ENCODE assay signal across 10 mouse cellular contexts in the genomic region with DNA sequence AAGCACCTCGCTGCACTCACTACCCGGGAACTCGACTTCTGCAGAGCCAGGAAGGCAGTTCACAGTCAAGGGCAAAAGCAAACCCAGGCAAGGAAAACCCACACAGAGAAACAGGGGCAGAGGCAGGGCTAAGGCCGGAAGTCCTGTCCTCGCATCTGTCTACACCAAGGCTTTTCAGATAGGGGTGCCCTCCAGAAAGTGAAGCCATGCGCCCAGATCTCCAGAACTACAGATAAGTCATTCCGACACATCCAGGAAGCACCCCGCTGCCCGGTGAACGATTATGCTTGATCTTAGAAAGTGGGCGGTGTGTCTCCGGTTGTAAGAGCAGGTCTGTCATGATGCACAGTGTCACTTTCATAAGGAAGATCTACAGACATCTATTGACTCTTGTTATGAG.
DNase-seq lines count a peak whose midpoint lies in the region; ATAC-seq lines count a peak whose summit lies in the region.
"Had no signal": no experiment of that assay in that cellular context is flagged by ENCODE, and none has a peak within 500 bp of the region (broad histone marks: within the 10 kb centered on the region; RNA-seq: fewer than 3 reads in every experiment).

No protein-coding gene starts in this region.

- peak overlapping the region; percentile 58; the same call in 1 of the 2 replicates for H3K9ac ChIP-seq in heart, embryonic 11.5 days (ENCODE audit: low read depth, low read length)
- no peak overlapping the region for H3K9ac ChIP-seq in neural tube, embryonic 11.5 days (ENCODE audit: low read length)
- no peak overlapping the region for H3K9ac ChIP-seq in stomach, embryonic 14.5 days (replicated peaks; ENCODE audit: low read depth, low read length)
- H3K9ac ChIP-seq: embryonic facial prominence, embryonic 15.5 days; liver, embryonic 14.5 days had no signal

- H3K27me3 ChIP-seq in heart, embryonic 11.5 days (ENCODE audit: control insufficient read depth, insufficient read depth, low read length), result no peaks in the 10 kb centered on the region
- no peaks in the 10 kb centered on the region for H3K27me3 ChIP-seq in neural tube, embryonic 11.5 days (ENCODE audit: control insufficient read depth, insufficient read depth, low read length)
- H3K27me3 ChIP-seq in stomach, embryonic 14.5 days (ENCODE audit: control insufficient read depth, insufficient read depth, low read length), result no peaks in the 10 kb centered on the region
- H3K27me3 ChIP-seq: embryonic facial prominence, embryonic 15.5 days had no signal

- peaks cover 10% of the 10 kb centered on the region; the same call in 1 of the 2 replicates for H3K4me1 ChIP-seq in heart, embryonic 11.5 days (ENCODE audit: control insufficient read depth, insufficient read depth, low read length)
- H3K4me1 ChIP-seq in neural tube, embryonic 11.5 days (ENCODE audit: control insufficient read depth, insufficient read depth, low read length), result no peaks in the 10 kb centered on the region
- H3K4me1 ChIP-seq in stomach, embryonic 14.5 days (ENCODE audit: control insufficient read depth, insufficient read depth, low read length), result 0 out of 2 replicates have a peak, but pooled peaks cover 3% of the 10 kb centered on the region

- DNase-seq in heart, adult 18-20 months, result no peak
- no peak for DNase-seq in neural tube, embryonic 11.5 days (ENCODE audit: low spot score)
- DNase-seq in neural tube, embryonic 10.5 days (ENCODE audit: extremely low spot score, low spot score), result no peak
- no peak for DNase-seq in embryo, embryonic 10 days (ENCODE audit: low spot score)
- DNase-seq in kidney, postnatal 10 days, result no peak

- 0 out of 2 replicates have a peak overlapping the region, but pooled peaks have one; percentile 14 for H3K4me3 ChIP-seq in heart, embryonic 11.5 days (ENCODE audit: low read depth, low read length)
- H3K4me3 ChIP-seq in neural tube, embryonic 11.5 days (ENCODE audit: low read depth, low read length), result no peak overlapping the region
- no peak overlapping the region; the same call in 1 of the 2 replicates for H3K4me3 ChIP-seq in stomach, embryonic 14.5 days (ENCODE audit: low read depth, low read length)

- 43% methylated on average over 12 of the region's 12 CpGs for WGBS in heart, embryonic 11.5 days (ENCODE audit: insufficient replicate concordance)
- 69% methylated on average over 12 of the region's 12 CpGs for WGBS in neural tube, embryonic 11.5 days
- WGBS in stomach, embryonic 14.5 days, result 67% methylated on average over 12 of the region's 12 CpGs

- H3K27ac ChIP-seq in heart, embryonic 11.5 days (ENCODE audit: low read depth, low read length), result peak overlapping the region; percentile 50; the same call in 1 of the 2 replicates
- H3K27ac ChIP-seq in neural tube, embryonic 11.5 days (ENCODE audit: low read depth, low read length), result no peak overlapping the region
- no peak overlapping the region for H3K27ac ChIP-seq in stomach, embryonic 14.5 days (ENCODE audit: low read length)
- H3K27ac ChIP-seq: embryonic facial prominence, embryonic 15.5 days; liver, embryonic 14.5 days had no signal

- H3K9me3 ChIP-seq in heart, embryonic 11.5 days (replicated peaks; ENCODE audit: control insufficient read depth, low read length), result no peaks in the 10 kb centered on the region
- no peaks in the 10 kb centered on the region for H3K9me3 ChIP-seq in neural tube, embryonic 11.5 days (ENCODE audit: control insufficient read depth, low read length)
- no peaks in the 10 kb centered on the region for H3K9me3 ChIP-seq in stomach, embryonic 14.5 days (ENCODE audit: control insufficient read depth, low read depth, low read length)
- H3K9me3 ChIP-seq: embryonic facial prominence, embryonic 15.5 days had no signal

- peak overlapping the region; percentile 87 for H3K4me2 ChIP-seq in heart, embryonic 11.5 days
- peak overlapping the region; percentile 14; the same call in 1 of the 2 replicates for H3K4me2 ChIP-seq in neural tube, embryonic 11.5 days (ENCODE audit: low read depth)
- peak overlapping the region; percentile 71; the same call in 1 of the 2 replicates for H3K4me2 ChIP-seq in stomach, embryonic 14.5 days (replicated peaks; ENCODE audit: low read depth, low read length)

- no peak for ATAC-seq in heart, embryonic 11.5 days (replicated peaks; ENCODE audit: insufficient number of reproducible peaks, low FRiP score, low TSS enrichment)
- ATAC-seq in neural tube, embryonic 11.5 days (ENCODE audit: insufficient read depth, low FRiP score, low TSS enrichment), result no peak
- ATAC-seq in common myeloid progenitor, adult 5-6 weeks (replicated peaks; ENCODE audit: low read depth, poor library complexity, severe bottlenecking), result peak; percentile 64
- ATAC-seq in stomach, embryonic 14.5 days (ENCODE audit: insufficient number of reproducible peaks, insufficient read depth, low FRiP score, low read depth), result no peak; the same call in 1 of the 2 replicates

- H3K36me3 ChIP-seq in heart, embryonic 11.5 days (ENCODE audit: control insufficient read depth, insufficient read depth, low read length), result no peaks in the 10 kb centered on the region
- no peaks in the 10 kb centered on the region for H3K36me3 ChIP-seq in neural tube, embryonic 11.5 days (ENCODE audit: control insufficient read depth, insufficient read depth, low read length)
- H3K36me3 ChIP-seq in stomach, embryonic 14.5 days (ENCODE audit: control insufficient read depth, insufficient read depth, low read length), result no peaks in the 10 kb centered on the region
- H3K36me3 ChIP-seq: embryonic facial prominence, embryonic 15.5 days had no signal

Comparison
In these comparisons a context has a peak if more than half of its experiments do, and no peak if none do; other contexts are left out.
1. H3K4me2 ChIP-seq: peak in every context shown above with its lines; median percentile 87 in heart, embryonic 11.5 days; 71 in stomach, embryonic 14.5 days; 14 in neural tube, embryonic 11.5 days.